Mouse (Mus musculus) right cerebral cortex, postnatal 14 days (tissue): ENCODE data around the gene Jmjd7.

Experiments used
- DNase-seq: peaks from one replicate; pipeline ENCODE4 v3.0.0; 2022

Jmjd7 gene

DNA sequence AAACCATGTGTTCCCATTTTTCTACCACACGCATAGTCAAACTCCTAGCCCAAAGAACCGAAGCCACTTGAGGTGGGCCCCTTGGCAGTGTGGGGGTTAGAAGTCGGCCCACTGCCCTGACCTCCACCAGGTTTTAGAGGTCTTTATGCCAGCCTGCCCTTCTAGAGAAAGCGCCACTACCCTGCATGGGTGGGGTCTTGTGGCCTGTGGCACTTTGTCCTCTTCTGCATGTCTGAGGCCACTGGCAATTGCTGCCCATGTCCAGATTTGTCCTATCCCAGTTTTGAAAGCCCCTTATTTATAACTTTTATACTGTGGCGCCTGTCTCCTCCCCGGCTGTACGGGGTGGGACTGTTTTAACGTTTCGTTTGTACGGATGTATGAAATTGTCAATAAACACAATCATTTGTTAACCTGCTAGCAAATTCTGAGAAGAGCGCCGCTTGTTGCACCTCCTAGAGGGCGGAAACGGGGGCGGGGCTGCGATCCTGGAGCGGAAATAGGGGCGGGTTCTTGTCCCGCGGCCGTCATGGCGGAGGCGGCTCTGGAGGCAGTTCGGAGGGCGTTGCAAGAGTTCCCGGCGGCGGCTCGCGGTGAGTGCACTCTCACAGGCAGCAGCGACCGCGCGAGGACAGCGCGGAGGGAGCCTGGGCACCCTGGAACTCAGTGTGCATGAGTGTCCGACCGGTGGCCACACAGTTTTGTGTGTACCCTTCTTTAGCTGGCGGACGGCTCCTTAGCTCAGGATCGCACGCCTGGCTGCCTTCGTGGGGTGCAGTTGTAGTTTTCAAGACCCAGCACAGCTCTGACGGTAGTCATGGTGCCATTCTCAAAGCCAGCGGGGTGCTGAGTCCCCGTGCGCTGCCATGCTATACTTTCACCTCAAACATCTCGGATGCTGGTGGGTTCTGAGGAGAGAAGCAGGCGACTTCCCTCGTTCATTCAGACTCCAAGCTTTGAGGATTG lies at the start of gene Jmjd7, which contains the start of gene Gm28042:
Gene Jmjd7, plus strand, starts transcription at position 500 of the 966 bp plus-strand sequence.
Gene Gm28042, plus strand, starts transcription at position 510 of the 966 bp plus-strand sequence.
- peak; percentile 88 for DNase-seq

DNA sequence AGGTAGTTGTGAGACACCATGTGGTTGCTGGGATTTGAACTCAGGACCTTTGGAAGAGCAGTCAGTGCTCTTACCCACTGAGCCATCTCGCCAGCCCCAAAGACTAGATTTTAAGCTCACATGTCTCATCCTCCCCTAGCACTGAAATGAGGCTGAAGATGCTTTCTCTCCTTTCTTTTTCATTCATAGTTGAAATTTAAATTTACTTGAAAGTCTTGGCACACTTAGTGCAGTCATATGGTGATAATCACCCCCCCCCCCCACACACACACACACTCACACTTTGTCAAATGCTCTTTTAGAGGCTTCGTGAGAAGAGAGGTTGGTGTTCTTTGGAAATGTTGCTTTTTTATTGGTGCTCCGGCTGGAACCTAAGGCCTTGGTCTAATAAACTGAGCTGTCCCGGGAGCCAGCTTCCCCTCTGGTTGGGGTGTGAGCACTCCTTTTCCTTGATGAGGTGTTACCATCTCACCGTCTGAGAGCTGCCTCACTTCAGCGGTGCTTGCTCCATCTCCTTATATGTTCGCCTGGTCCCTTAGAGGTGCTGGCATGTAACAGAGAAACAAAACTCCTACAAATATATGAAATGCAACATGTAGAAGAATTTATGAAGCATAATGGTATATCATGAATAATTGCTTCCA lies 46.8 kb upstream of the Jmjd7 start:
- DNase-seq = no peak

DNA sequence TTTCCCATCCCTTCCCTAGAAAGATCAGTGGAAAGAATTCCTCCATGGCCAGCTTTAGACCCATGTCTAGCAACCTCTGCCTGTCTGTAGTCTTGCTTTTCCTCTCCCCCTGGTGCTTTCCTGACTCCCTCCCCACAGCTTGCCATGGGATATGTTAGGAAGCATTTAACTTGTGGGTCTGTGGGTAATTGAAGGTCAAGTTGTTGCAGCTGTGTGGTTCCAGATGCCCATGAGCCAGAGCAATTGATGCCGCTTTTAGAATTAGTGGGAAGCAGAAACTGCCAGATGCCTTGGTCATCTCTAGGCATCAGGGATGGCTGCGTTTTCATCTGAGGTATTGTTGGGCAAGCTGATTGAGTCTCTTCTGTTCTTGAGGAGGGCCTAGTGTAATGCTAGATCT lies 45.7 kb upstream of the Jmjd7 start:
- no peak for DNase-seq

DNA sequence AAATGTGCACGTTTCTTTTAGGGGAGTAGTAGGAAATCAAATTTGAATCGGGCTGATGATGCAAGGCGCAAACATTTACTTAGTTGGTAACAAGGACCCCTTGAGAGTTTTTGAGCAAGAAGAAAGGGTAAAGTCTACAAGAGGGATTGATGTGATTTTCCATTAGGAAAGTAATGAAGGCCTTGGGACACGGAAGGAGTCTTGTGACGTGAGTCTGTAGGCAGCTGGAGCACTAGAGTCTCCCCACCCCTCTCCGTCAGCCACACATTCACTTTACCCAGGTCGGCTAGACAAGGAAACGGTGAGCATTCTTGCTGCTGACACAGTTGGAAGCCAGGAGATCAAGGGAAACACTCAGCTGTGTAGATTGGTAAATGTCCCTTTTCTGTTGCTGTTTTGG lies 41.4 kb upstream of the Jmjd7 start:
- DNase-seq = no peak

DNA sequence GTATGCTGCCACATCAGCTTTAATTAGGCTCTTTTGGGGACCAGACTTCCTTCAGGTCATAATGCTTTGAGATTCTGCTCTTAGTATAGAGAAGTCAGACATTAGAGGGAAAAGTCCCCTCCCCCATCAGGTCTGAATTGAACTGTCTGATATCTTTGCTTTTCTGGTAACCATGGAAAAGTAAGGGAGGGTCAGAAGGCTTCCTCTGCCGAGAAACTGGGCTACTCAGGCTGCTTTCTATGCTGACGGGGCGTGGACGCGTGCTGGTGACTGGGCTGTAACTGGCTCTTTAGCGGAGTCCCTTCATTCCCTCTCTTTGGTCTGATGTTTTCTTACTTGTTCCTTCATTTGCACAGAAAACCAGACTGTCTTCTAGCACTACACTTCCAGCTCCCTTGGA lies 40.9 kb upstream of the Jmjd7 start:
- DNase-seq = no peak

DNA sequence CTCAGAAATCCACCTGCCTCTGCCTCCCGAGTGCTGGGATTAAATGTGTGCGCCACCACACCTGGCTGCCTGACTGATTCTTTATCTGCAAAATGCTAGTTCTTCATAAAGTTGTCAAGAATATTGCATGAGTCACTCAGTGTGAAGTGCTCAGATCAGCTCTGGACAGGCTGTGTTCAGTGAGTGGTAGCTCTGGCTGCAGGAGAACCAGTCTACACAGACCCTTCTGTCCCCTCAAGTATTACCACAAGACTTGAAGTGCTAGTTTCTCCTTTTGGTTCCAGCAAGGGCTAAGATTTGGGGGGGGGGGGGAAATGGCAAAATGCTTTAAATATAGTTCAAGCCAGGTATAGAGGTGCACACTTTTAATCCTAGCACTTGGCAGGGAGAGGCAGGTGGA lies 39.8 kb upstream of the Jmjd7 start:
- DNase-seq = no peak

DNA sequence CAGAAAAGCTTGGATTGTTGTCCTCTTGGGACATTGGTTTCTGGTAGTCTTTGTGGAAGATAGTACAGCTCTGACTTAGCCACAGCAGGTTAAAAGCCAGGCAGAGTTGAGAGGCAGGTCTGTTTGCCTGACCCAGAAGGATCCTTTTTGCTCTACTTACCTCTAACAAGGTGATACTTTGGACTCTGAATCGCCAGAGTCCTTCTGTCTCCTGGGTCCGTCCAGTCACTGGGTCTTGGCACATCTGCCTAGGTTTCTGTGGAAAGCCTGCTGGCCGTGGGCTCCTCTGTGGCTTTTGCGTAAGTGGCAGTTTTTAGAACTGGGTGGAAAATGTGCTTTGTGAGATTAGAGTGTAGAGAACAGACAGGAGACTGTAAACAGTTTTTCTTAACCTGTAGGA lies 38.3 kb upstream of the Jmjd7 start:
- no peak for DNase-seq

DNA sequence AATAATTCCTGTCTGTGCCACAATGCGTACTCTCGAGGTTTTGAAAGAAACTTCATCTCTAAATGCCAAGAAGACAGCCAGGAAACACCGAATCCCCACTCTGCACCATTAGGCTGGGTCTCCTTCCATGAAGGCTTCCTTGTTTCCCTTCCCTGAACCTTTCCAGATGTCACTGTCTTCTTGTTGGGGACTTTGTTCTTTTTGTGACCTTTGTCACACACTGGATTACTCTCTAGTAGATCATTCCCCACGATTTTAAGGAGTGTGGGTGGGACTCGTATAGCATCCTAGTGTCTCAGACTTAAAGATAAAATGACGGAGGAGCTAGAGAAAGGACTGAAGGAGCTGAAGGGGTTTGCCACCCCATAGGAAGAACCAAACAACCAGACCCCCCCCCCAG lies 36.4 kb upstream of the Jmjd7 start:
- no peak for DNase-seq

DNA sequence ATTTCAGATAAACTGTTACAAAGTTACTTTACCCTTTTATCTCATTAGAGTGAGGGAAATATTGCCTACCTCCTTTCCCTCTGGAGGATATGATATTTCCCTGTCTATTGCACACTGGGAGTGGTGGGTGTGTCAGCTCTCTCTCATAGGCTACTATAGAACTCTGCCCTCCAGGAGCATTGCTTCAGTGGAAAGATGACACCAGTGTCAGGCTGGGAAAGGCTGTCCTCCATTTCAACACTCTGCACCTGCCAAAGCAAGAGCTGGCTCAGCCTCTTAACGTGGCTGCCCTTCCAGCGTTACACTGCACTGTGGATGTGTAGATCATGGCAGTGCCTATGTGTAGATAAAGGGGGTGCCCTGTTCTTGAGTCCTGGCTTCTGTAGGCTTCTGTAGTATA lies 34.9 kb upstream of the Jmjd7 start:
- no peak for DNase-seq

DNA sequence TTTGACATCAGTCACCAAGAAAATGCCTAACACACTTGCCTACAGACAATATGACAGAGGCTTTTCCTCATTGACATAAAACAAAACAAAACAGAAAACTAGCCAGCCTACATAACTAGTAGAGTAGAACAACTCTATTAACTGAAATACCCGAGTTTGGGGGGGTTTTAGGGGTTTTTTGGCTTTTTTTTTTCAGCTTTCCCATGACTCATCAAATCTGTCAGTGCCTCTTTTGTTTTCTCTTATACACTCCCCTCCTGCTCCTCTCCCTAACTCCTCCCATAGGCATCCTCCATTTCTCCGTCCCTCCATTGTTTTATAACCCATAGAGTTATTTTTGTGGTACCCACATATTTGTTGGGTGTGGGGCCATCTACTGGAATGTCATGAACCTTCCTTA lies 33.8 kb upstream of the Jmjd7 start:
- no peak for DNase-seq

DNA sequence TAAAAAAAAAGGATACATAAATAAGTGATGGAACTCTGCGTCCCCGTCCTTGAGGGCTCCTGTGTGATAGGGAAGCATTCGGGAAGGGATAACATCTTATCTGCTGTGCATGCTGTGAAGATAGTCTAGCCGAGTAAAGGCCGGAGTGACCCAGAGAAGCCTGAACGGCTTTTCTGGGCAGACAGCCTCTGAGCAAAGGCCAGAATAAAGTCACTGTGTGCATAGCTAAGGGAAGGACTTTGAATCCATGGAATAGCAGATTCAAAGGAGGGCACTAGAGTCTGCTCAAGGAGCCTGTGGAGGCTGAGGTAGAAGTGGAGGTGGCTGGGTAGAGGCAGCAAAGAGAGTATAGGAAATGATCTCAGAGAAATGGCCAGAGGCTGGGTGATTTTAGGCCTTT lies 32.4 kb upstream of the Jmjd7 start:
- DNase-seq = no peak

DNA sequence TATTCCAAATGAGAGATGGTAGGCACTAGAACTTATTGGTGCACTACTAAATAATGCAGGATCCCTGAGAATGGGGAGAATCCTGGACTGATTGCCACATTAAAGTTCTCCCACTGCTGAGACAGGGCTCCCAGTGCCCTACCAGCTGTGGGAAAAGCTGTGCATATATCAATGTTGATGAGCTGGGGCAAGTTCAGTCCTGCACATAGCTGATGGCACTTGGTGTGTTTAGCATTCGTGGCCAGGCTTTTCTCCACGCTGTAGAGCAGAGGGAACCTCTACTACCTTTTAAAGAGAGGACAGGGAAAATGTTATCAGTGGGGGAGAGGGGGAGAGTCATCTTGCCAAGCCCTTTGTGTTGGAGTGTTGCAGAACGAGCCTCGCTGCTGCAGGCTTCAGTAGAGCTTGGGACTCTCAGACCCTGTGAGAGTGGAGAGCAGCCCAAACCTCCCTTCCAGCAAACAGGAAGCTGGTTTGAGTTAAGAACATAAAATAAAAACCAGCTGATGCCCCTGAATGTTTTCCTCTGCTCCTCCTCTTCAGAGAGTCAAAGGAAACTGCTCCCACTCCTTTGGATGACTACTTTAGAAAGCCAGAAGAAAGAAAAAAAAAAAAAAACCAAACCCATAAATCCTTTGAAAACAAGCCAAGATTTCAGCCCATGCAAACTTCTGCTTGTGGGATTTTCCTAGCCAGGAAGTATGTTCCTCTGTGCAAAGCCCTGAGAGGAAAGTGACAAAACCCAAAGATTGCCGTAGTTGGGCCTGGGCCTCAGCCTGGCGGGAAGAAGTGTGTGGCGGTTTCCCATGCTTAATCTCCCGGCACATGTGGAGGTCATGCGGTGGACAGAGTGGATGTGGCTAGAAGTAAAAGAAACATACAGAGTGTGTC lies 31.6 kb upstream of the Jmjd7 start:
- no peak for DNase-seq

DNA sequence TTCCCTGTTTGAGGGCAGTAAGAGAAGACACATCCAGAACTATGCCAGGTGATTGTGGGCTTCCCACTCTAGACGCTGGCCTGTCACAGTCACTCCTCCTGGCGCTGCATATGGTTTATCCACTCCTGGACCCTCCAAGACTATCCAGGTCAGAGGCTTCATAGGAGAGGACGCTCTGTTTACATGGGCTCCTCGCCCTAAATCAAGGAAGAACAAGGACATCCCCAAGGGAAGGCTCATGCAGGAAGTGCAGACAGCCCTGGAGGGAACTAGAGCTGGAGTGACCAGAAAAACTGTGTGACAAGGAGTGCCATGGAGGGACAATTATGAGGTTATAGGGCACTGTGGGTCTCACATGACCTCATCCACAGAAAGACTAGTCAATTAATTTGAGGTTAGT lies 29.9 kb upstream of the Jmjd7 start:
- no peak for DNase-seq

DNA sequence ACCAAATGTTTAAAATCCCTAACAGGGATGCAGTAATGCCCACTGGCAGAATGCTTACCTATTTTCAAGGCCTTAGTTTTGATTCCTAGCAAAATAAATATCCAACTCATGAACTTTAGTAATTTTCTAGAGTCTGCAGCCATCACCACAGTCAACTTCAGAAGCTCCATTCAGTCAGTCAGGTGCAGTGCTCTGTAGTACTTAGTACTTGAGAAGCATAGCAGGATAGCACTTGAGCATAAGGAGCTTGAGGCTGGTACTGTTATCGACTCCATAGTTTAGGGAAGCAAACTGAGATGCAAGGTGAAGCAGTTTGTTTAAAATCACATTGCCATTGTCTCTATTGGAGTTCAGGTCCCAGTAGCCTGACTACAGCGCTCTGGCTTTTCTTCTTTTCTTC lies 27.6 kb upstream of the Jmjd7 start:
- DNase-seq = no peak

DNA sequence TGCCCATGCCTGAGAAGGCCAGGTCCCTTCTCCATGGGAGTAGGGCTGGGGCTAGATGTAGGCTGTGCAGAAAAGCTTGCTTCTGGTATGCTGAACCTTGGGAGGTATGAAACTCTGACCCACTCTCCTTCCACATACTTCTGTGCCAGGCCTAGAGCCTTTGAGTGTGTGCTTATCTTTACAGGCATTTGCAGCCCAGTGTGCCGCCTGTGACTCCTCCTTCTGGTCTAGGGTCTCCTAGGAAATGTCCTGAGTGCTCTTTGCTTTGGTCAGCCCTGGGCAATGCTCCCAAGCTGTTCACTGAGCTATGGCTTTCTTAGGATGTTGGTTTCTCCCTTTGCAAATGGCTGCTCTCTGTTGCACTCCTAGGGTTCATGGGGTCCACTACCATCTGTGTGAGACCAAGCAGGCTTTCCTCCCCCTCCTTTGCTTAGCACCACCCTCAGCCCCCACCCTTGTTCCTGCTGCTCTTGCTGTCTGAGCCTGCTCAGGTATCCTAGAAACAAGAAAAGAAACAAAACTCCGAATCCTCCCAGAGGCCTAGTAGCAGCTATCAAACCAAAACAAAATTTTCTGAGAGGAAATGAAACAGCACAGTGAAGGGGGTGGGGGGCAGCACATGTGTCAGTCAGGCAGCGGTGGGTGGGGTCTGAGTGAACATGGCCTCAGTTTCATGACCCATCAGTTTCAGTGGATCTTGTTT lies 26.2 kb upstream of the Jmjd7 start:
- DNase-seq = no peak

DNA sequence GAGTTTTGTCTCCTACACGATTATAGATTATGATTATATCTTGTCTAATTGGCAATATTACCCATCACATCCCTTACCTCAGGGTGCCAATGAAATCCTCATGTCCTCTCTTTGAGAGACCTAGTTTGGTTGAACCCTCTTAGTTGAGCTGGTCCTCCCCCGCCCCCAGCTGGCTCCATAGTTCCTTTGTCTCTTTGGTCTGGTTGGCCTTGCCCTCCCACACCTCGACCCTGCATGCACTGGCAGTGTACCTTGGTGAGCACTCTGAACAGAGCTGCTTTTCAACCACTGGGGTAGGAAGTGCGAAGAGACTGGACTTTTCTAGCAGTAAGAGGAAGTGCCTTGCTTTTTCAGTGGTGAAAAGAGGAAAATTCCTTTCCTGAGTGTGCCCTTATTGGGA lies 25.3 kb upstream of the Jmjd7 start:
- no peak for DNase-seq

DNA sequence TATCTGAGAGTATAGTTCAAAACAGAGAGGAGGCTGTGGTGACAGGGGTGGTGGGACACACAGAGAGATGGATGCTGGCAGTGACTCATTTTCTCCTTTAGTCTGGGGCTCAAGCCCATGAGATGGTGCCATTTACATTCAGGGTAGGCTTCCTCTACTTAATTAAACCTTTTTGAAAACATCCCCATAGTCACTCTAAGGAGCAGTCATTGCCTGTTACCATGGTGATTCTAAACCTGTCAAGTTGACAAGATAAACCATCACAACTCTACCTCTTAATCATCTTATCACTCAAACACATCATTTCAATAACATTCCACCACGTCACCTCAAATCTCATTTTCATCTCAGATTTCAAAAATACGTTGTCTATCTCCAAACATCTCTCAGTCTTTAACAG lies 23.3 kb upstream of the Jmjd7 start:
- DNase-seq = no peak

DNA sequence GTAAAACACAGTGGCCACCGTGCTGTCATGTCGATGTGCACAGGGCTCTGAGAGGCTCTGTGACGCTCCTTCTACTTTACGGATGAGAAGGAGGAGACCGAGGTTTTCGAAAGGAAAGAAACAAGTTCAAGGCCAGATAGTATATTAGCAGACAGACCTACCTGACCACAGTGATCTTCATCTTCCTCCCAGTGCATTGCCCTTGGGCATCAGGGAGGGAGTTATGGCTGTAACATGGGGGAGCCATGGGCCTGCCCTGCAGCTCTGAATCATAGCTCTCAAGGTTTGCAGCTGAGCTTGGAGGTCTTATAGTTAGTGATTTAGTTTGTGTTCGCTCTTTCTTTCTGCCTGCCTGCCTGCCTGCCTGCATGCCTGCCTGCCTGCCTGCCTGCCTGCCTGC lies 20.6 kb upstream of the Jmjd7 start:
- DNase-seq = no peak

DNA sequence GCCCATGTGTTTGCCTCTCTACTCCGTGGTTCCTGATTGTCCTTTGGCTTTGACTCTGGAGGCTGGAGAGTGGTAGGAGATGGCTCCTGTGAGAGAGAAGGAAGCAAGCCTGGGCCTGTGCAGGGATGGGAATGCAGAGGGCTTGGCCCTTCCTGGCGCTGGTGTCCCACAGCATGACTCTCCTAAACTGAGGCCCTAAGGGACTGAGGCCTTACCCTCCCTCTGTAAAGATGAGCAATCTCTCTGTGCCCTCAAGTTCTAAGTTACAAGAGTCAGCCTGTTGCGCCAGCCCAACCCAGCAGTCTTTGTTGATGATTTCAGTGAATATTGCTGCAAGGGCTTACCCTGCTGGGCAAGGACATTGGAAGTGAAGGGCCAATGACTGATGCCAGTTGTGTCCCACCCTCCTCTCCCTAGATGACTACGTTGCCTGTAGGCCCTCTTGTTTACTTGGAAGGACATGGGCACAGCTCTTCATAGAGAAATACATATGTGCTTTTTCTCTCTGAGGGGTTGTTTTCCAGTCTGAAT lies 19.5 kb upstream of the Jmjd7 start:
- no peak for DNase-seq

DNA sequence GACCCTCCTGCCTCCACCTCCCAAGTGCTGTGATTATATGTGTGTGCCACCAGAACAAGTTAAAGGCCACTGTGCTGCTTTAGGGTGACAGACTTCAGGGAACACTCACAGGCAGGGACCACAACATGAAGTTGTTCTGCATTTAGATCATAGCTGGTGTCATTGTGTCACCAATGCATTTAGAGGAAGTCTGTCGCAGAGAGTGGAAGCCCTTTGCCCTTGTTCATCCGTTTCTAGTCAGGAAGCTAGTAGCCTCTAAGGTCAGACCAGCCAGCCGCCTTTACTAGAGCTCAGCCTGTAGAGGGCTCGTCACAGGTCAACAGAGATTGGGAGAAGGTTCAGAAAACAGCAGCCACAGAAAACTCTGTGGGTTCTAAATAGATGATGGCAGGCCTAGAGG lies 18.6 kb upstream of the Jmjd7 start:
- DNase-seq = no peak

DNA sequence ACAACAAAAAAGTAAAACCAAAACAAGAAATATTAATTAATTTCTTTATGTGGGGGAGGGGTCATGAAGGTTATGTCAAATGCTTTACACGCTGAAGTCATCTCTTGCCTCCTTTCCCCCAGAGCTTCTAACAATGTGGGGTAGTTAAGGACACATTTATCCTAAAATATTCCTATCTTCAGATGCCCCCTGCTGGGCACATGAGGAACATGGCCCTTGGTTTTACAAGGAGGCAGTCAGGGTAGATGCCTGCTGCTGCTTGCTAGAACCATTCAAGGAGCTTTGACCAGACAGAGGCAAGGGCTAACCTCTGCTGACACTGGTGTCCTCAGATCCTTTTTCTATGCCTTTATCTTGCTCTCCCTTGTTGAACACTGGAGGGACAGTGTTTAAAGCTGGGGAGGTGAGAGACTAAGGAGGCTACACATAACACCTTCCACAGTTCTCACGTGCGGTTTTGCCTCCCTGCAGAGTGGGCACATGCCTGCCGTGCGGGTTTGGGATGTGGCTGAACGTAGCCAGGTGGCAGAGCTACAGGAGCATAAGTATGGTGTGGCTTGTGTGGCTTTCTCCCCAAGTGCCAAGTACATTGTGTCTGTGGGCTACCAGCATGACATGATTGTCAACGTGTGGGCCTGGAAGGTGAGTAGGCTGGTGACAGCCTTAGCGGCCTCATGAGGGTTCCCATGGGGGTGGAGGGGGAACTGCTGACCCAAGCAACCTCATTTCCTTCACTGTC lies 15.7 kb upstream of the Jmjd7 start:
- peak; percentile 69 for DNase-seq

DNA sequence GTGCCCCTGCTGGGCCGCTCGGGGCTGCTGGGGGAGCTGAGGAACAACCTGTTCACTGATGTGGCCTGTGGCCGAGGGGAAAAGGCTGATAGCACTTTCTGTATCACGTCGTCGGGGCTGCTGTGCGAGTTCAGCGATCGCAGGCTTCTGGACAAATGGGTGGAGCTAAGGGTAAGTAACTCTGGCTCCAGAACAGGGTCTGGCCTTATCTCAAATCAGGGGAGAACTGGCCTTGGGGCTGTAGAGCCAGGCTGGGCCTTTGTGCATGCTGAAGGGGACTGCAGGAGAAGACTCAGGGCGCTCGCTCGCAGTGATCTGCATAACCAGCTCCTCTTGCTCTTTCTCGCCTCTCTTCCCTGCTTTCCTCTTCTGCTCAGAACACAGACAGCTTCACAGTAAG lies 14.4 kb upstream of the Jmjd7 start:
- no peak for DNase-seq
